Mouse (Mus musculus): Measurements from ENCODE around the gene Pycard.
"Not testable (repeated sequence)": the region's sequence is repeated elsewhere in the genome, so short reads cannot be mapped to it uniquely, and the experiment has no call there.

Pycard gene

GRCm38 (mm10) chr7:127993341-127993977 lies at the start of gene Pycard:
Pycard (minus strand) TSS chr7:127993867.
- DNase-seq (ENCODE audit: low read depth, low spot score), result peak; percentile 80
- Histone ChIP-seq H3K27me3 (ENCODE audit: control insufficient read depth, insufficient read depth, low read length, poor library complexity, severe bottlenecking) (no peaks in the 10 kb centered on the region), H3K36me3 (ENCODE audit: control insufficient read depth, insufficient read depth, low read length, poor library complexity, severe bottlenecking) (no peaks in the 10 kb centered on the region; the same call in 1 of the 2 replicates)

- H3K27me3 ChIP-seq (ENCODE audit: control insufficient read depth, insufficient read depth, low read length, poor library complexity, severe bottlenecking); H3K36me3 ChIP-seq (ENCODE audit: control insufficient read depth, insufficient read depth, low read length, poor library complexity, severe bottlenecking); DNase-seq (ENCODE audit: low read depth, low spot score): not testable (repeated sequence)
Measured at GRCm38 (mm10) chr7:128042161-128042820, 48.6 kb upstream of the Pycard start.

- H3K27me3 ChIP-seq (ENCODE audit: control insufficient read depth, insufficient read depth, low read length, poor library complexity, severe bottlenecking), result no peaks in the 10 kb centered on the region
- no peak for DNase-seq (ENCODE audit: low read depth, low spot score)
- no peaks in the 10 kb centered on the region for H3K36me3 ChIP-seq (ENCODE audit: control insufficient read depth, insufficient read depth, low read length, poor library complexity, severe bottlenecking)
Measured at GRCm38 (mm10) chr7:128033616-128034015, 39.9 kb upstream of the Pycard start.

GRCm38 (mm10) chr7:128032989-128033293 lies 39.3 kb upstream of the Pycard start:
- no peak for DNase-seq (ENCODE audit: low read depth, low spot score)
- Histone ChIP-seq H3K36me3 (ENCODE audit: control insufficient read depth, insufficient read depth, low read length, poor library complexity, severe bottlenecking) (no peaks in the 10 kb centered on the region), H3K27me3 (ENCODE audit: control insufficient read depth, insufficient read depth, low read length, poor library complexity, severe bottlenecking) (no peaks in the 10 kb centered on the region)

- no peaks in the 10 kb centered on the region for H3K36me3 ChIP-seq (ENCODE audit: control insufficient read depth, insufficient read depth, low read length, poor library complexity, severe bottlenecking)
- H3K27me3 ChIP-seq (ENCODE audit: control insufficient read depth, insufficient read depth, low read length, poor library complexity, severe bottlenecking), result no peaks in the 10 kb centered on the region
- no peak for DNase-seq (ENCODE audit: low read depth, low spot score)
Measured at GRCm38 (mm10) chr7:128032290-128032988, 38.8 kb upstream of the Pycard start.

- no peak for DNase-seq (ENCODE audit: low read depth, low spot score)
- no peaks in the 10 kb centered on the region for H3K27me3 ChIP-seq (ENCODE audit: control insufficient read depth, insufficient read depth, low read length, poor library complexity, severe bottlenecking)
Measured at GRCm38 (mm10) chr7:128031403-128031976, 37.8 kb upstream of the Pycard start.

GRCm38 (mm10) chr7:128025381-128025780 lies 31.7 kb upstream of the Pycard start:
- no peaks in the 10 kb centered on the region for H3K36me3 ChIP-seq (ENCODE audit: control insufficient read depth, insufficient read depth, low read length, poor library complexity, severe bottlenecking)
- no peak for DNase-seq (ENCODE audit: low read depth, low spot score)
- H3K27me3 ChIP-seq (ENCODE audit: control insufficient read depth, insufficient read depth, low read length, poor library complexity, severe bottlenecking), result no peaks in the 10 kb centered on the region

More at GRCm38 (mm10) chr7:128031403-128031976, 37.8 kb upstream of the Pycard start:
- no peaks in the 10 kb centered on the region for H3K36me3 ChIP-seq (ENCODE audit: control insufficient read depth, insufficient read depth, low read length, poor library complexity, severe bottlenecking)

GRCm38 (mm10) chr7:128024932-128025331 lies 31.3 kb upstream of the Pycard start:
- no peaks in the 10 kb centered on the region for H3K27me3 ChIP-seq (ENCODE audit: control insufficient read depth, insufficient read depth, low read length, poor library complexity, severe bottlenecking)
- no peaks in the 10 kb centered on the region for H3K36me3 ChIP-seq (ENCODE audit: control insufficient read depth, insufficient read depth, low read length, poor library complexity, severe bottlenecking)
- DNase-seq (ENCODE audit: low read depth, low spot score), result no peak

GRCm38 (mm10) chr7:128024364-128024763 lies 30.7 kb upstream of the Pycard start:
- H3K27me3 ChIP-seq (ENCODE audit: control insufficient read depth, insufficient read depth, low read length, poor library complexity, severe bottlenecking), result no peaks in the 10 kb centered on the region
- H3K36me3 ChIP-seq (ENCODE audit: control insufficient read depth, insufficient read depth, low read length, poor library complexity, severe bottlenecking), result no peaks in the 10 kb centered on the region
- no peak for DNase-seq (ENCODE audit: low read depth, low spot score)

- Histone ChIP-seq H3K36me3 (ENCODE audit: control insufficient read depth, insufficient read depth, low read length, poor library complexity, severe bottlenecking) (no peaks in the 10 kb centered on the region), H3K27me3 (ENCODE audit: control insufficient read depth, insufficient read depth, low read length, poor library complexity, severe bottlenecking) (no peaks in the 10 kb centered on the region)
- DNase-seq (ENCODE audit: low read depth, low spot score), result no peak
Measured at GRCm38 (mm10) chr7:128023565-128023964, 29.9 kb upstream of the Pycard start.

- H3K36me3 ChIP-seq (ENCODE audit: control insufficient read depth, insufficient read depth, low read length, poor library complexity, severe bottlenecking), result no peaks in the 10 kb centered on the region
- H3K27me3 ChIP-seq (ENCODE audit: control insufficient read depth, insufficient read depth, low read length, poor library complexity, severe bottlenecking), result no peaks in the 10 kb centered on the region
- DNase-seq (ENCODE audit: low read depth, low spot score), result peak; percentile 48
Measured at GRCm38 (mm10) chr7:128022974-128023373, 29.3 kb upstream of the Pycard start.

- no peak for DNase-seq (ENCODE audit: low read depth, low spot score)
- Histone ChIP-seq H3K27me3 (ENCODE audit: control insufficient read depth, insufficient read depth, low read length, poor library complexity, severe bottlenecking) (no peaks in the 10 kb centered on the region), H3K36me3 (ENCODE audit: control insufficient read depth, insufficient read depth, low read length, poor library complexity, severe bottlenecking) (no peaks in the 10 kb centered on the region)
Measured at GRCm38 (mm10) chr7:128019187-128019586, 25.5 kb upstream of the Pycard start.

- no peaks in the 10 kb centered on the region for H3K27me3 ChIP-seq (ENCODE audit: control insufficient read depth, insufficient read depth, low read length, poor library complexity, severe bottlenecking)
- DNase-seq (ENCODE audit: low read depth, low spot score), result no peak
- H3K36me3 ChIP-seq (ENCODE audit: control insufficient read depth, insufficient read depth, low read length, poor library complexity, severe bottlenecking), result no peaks in the 10 kb centered on the region
Measured at GRCm38 (mm10) chr7:128018275-128018674, 24.6 kb upstream of the Pycard start.

GRCm38 (mm10) chr7:128016650-128017049 lies 23.0 kb upstream of the Pycard start:
- H3K27me3 ChIP-seq (ENCODE audit: control insufficient read depth, insufficient read depth, low read length, poor library complexity, severe bottlenecking), result no peaks in the 10 kb centered on the region
- no peaks in the 10 kb centered on the region for H3K36me3 ChIP-seq (ENCODE audit: control insufficient read depth, insufficient read depth, low read length, poor library complexity, severe bottlenecking)
- DNase-seq (ENCODE audit: low read depth, low spot score), result no peak

- H3K27me3 ChIP-seq (ENCODE audit: control insufficient read depth, insufficient read depth, low read length, poor library complexity, severe bottlenecking); H3K36me3 ChIP-seq (ENCODE audit: control insufficient read depth, insufficient read depth, low read length, poor library complexity, severe bottlenecking); DNase-seq (ENCODE audit: low read depth, low spot score): not testable (repeated sequence)
Measured at GRCm38 (mm10) chr7:128016134-128016533, 22.5 kb upstream of the Pycard start.

All from splenic B cell, adult 2 months (primary cell).